Mouse (Mus musculus): ENCODE measurements around the gene Gm10392. TPM values are rescaled to one million over a fixed set of nuclear protein-coding genes. Genes with fewer than 3 reads are reported as not detected.

Gm10392 gene
- total RNA-seq, 2 experiments from 2014 or later: not detected

GRCm38 (mm10) chr11:77494344-77494676 lies 24.7 kb downstream of the Gm10392 start:
- intact Hi-C loops (cut with DNase I): loop anchor here (5.0 kb wide), 1 partner anchor 128 kb away; no protein-coding TSS in a partner anchor
- DNase-seq (ENCODE audit: extremely low spot score in 1 of 2, low spot score in 2 of 2): no peak

GRCm38 (mm10) chr11:77493512-77494343 lies 25.3 kb downstream of the Gm10392 start, which contains the start of gene Git1:
Gene Git1 (plus strand): TSS chr11:77493562.
- peak in 1 of 2 experiments; percentile 80 for DNase-seq (ENCODE audit: extremely low spot score in 1 of 2, low spot score in 2 of 2)
- intact Hi-C loops (cut with DNase I): loop anchor here (5.0 kb wide), 1 partner anchor 129 kb away; no protein-coding TSS in a partner anchor

- intact Hi-C loops (cut with DNase I): loop anchor here (5.0 kb wide), 1 partner anchor 129 kb away; no protein-coding TSS in a partner anchor
- DNase-seq (ENCODE audit: extremely low spot score in 1 of 2, low spot score in 2 of 2): peak; percentile 88 to 97
Measured at GRCm38 (mm10) chr11:77492911-77493332, 26.1 kb downstream of the Gm10392 start.

GRCm38 (mm10) chr11:77492311-77492871 lies 26.6 kb downstream of the Gm10392 start:
- peak in 1 of 2 experiments; percentile 81 for DNase-seq (ENCODE audit: extremely low spot score in 1 of 2, low spot score in 2 of 2)
- intact Hi-C loops (cut with DNase I): loop anchor here (5.0 kb wide), 1 partner anchor 130 kb away; no protein-coding TSS in a partner anchor

- peak in 1 of 2 experiments; percentile 76 for DNase-seq (ENCODE audit: extremely low spot score in 1 of 2, low spot score in 2 of 2)
Measured at GRCm38 (mm10) chr11:77491502-77492291, 27.3 kb downstream of the Gm10392 start.

GRCm38 (mm10) chr11:77491123-77491501 lies 27.9 kb downstream of the Gm10392 start:
- intact Hi-C loops (cut with DNase I): loop anchor here (5.0 kb wide), 1 partner anchor 131 kb away; no protein-coding TSS in a partner anchor
- peak; percentile 91 to 95 for DNase-seq (ENCODE audit: extremely low spot score in 1 of 2, low spot score in 2 of 2)

More at GRCm38 (mm10) chr11:77491502-77492291, 27.3 kb downstream of the Gm10392 start:
- intact Hi-C loops (cut with DNase I): loop anchor here (5.0 kb wide), 1 partner anchor 131 kb away; no protein-coding TSS in a partner anchor

GRCm38 (mm10) chr11:77490451-77490850 lies 28.5 kb downstream of the Gm10392 start:
- intact Hi-C loops (cut with DNase I): loop anchor here (5.0 kb wide), 1 partner anchor 132 kb away; no protein-coding TSS in a partner anchor
- DNase-seq (ENCODE audit: extremely low spot score in 1 of 2, low spot score in 2 of 2): no peak

GRCm38 (mm10) chr11:77489591-77490235 lies 29.3 kb downstream of the Gm10392 start, which contains the start of gene Ankrd13b:
Gene Ankrd13b (minus strand): TSS chr11:77489678.
- intact Hi-C loops (cut with DNase I): loop anchor here (5.0 kb wide), 1 partner anchor 133 kb away; no protein-coding TSS in a partner anchor
- peak; percentile 78 to 87 for DNase-seq (ENCODE audit: extremely low spot score in 1 of 2, low spot score in 2 of 2)

- peak in 1 of 2 experiments; percentile 62 for DNase-seq (ENCODE audit: extremely low spot score in 1 of 2, low spot score in 2 of 2)
- intact Hi-C loops (cut with DNase I): no loop called here
Measured at GRCm38 (mm10) chr11:77488771-77489581, 30.0 kb downstream of the Gm10392 start.

- no peak for DNase-seq (ENCODE audit: extremely low spot score in 1 of 2, low spot score in 2 of 2)
- intact Hi-C loops (cut with DNase I): no loop called here
Measured at GRCm38 (mm10) chr11:77486798-77487197, 32.2 kb downstream of the Gm10392 start.

GRCm38 (mm10) chr11:77485229-77485628 lies 33.8 kb downstream of the Gm10392 start:
- intact Hi-C loops (cut with DNase I): no loop called here
- no peak for DNase-seq (ENCODE audit: extremely low spot score in 1 of 2, low spot score in 2 of 2)

- intact Hi-C loops (cut with DNase I): no loop called here
- no peak for DNase-seq (ENCODE audit: extremely low spot score in 1 of 2, low spot score in 2 of 2)
Measured at GRCm38 (mm10) chr11:77483510-77484255, 35.3 kb downstream of the Gm10392 start.

- no peak for DNase-seq (ENCODE audit: extremely low spot score in 1 of 2, low spot score in 2 of 2)
- intact Hi-C loops (cut with DNase I): no loop called here
Measured at GRCm38 (mm10) chr11:77483043-77483442, 36.0 kb downstream of the Gm10392 start.

GRCm38 (mm10) chr11:77476895-77477294 lies 42.1 kb downstream of the Gm10392 start:
- intact Hi-C loops (cut with DNase I): no loop called here
- no peak for DNase-seq (ENCODE audit: extremely low spot score in 1 of 2, low spot score in 2 of 2)

- no peak for DNase-seq (ENCODE audit: extremely low spot score in 1 of 2, low spot score in 2 of 2)
- intact Hi-C loops (cut with DNase I): no loop called here
Measured at GRCm38 (mm10) chr11:77476216-77476615, 42.8 kb downstream of the Gm10392 start.

GRCm38 (mm10) chr11:77472775-77473174 lies 46.2 kb downstream of the Gm10392 start:
- no peak for DNase-seq (ENCODE audit: extremely low spot score in 1 of 2, low spot score in 2 of 2)
- intact Hi-C loops (cut with DNase I): no loop called here

GRCm38 (mm10) chr11:77471407-77471806 lies 47.6 kb downstream of the Gm10392 start:
- intact Hi-C loops (cut with DNase I): no loop called here
- DNase-seq (ENCODE audit: extremely low spot score in 1 of 2, low spot score in 2 of 2): no peak

Measured in left cerebral cortex, postnatal 10 days (tissue).